Mouse (Mus musculus) intestine, postnatal 0 days (tissue): ENCODE measurements around the gene Tmem200b. TPM values are rescaled to one million over a fixed set of nuclear protein-coding genes. Genes with fewer than 3 reads are reported as not detected.

Experiments used
- ATAC-seq: fragments of 200-750 bp; cut with Nextera tagmentation; 2 replicates; pipeline ENCODE4 v1.8.0; 2017; ENCODE audit warnings: mild to moderate bottlenecking, moderate TSS enrichment, moderate library complexity
- H3K27ac ChIP-seq: fragments of 300-500 bp; sonication (generic); 2 replicates; pipeline ENCODE4 v1.5.1; 2014; ENCODE audit warnings: mild to moderate bottlenecking, low read depth, low read length, moderate library complexity
- H3K27me3 ChIP-seq: fragments of 300-500 bp; sonication (generic); replicated peaks from 2 replicates; pipeline ENCODE4 v1.6.1; 2014; ENCODE audit warnings: low read length, mixed read lengths; ENCODE audit not compliant: control insufficient read depth, insufficient read depth
- H3K36me3 ChIP-seq: fragments of 300-500 bp; sonication (generic); 2 replicates; pipeline ENCODE4 v1.6.1; 2014; ENCODE audit warnings: mild to moderate bottlenecking, moderate library complexity; ENCODE audit not compliant: control insufficient read depth, insufficient read depth
- H3K4me1 ChIP-seq: fragments of 300-500 bp; sonication (generic); replicated peaks from 2 replicates; pipeline ENCODE4 v1.6.1; 2014; ENCODE audit warnings: antibody characterized with exemption, low read length, mixed read lengths; ENCODE audit not compliant: control insufficient read depth, insufficient read depth
- H3K4me2 ChIP-seq: fragments of 300-500 bp; sonication (generic); replicated peaks from 2 replicates; pipeline ENCODE4 v1.6.1; 2014; ENCODE audit warnings: low read depth, mild to moderate bottlenecking, moderate library complexity
- H3K4me3 ChIP-seq: fragments of 300-500 bp; sonication (generic); 2 replicates; pipeline ENCODE4 v1.5.1; 2014; ENCODE audit warnings: low read depth, low read length
- H3K9ac ChIP-seq: fragments of 300-500 bp; sonication (generic); 2 replicates; pipeline ENCODE4 v1.6.1; 2014; ENCODE audit warnings: mild to moderate bottlenecking, low read depth, low read length
- H3K9me3 ChIP-seq: fragments of 300-500 bp; sonication (generic); 2 replicates; pipeline ENCODE4 v1.6.1; 2016; ENCODE audit warnings: mixed run types; ENCODE audit not compliant: control insufficient read depth
- CTCF ChIP-seq: sonication (generic); IDR thresholded peaks from 2 replicates; pipeline ENCODE4 v1.5.1; 2016; ENCODE audit warnings: low read depth, mild to moderate bottlenecking, control low read depth, antibody characterized with exemption, moderate library complexity
- WGBS: fragments of 180-500 bp; shearing (Covaris S2); extraction: QIAGEN DNeasy Blood & Tissue Kit; methylation state at CpG from one replicate; pipeline ENCODE4 v1.1.7; 2014; 5-methylcytosine and 5-hydroxymethylcytosine counted together
- polyA plus RNA-seq: library from polyadenylated mRNA; unstranded; fragments of >200 nt; fragmentation: Nextera tagmentation; extraction: Ambion mirVana; gene quantifications from 2 replicates; pipeline ENCODE4 v1.2.1, GENCODE M21; 2015

Gene Tmem200b
- polyA plus RNA-seq, 1 experiment from 2014 or later = 1.7 TPM

DNA sequence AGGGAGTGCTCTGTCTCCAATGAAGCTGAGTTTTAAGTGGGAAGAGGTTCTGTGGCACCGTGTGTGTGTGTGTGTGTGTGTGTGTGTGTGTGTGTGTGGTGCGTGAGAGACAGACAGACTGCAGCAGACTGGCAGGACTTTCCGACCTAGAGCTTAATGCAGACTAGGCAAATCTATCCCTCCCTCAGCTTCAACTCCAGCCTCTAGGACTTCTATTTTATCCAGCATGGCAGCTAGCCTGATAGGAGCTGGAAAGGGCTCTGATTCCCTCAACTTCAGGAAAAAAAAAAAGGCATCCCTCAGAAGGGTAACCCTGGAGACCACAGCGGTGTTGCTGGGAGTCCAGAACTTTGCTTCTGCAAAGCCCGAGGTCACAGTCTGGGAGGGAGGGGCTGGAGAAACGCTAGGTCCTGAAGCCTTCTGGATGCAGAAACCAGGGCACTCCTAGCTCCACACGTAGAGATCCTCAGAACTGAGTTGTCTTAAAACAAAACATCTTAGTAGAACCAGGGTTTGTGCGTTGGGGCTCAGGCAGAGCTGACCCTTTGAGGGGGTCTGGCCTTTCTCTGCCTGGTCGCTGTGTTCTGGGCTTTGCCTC lies 7.4 kb upstream of the Tmem200b start:
- Histone ChIP-seq H3K36me3 (no peaks in the 10 kb centered on the region), H3K27ac (no peak overlapping the region), H3K4me1 (0 out of 2 replicates have a peak, but pooled peaks cover 5% of the 10 kb centered on the region), H3K4me3 (no peak overlapping the region), H3K9ac (no peak overlapping the region), H3K27me3 (peaks cover 31% of the 10 kb centered on the region), H3K9me3 (no peaks in the 10 kb centered on the region), H3K4me2 (no peak overlapping the region)
- ATAC-seq = no peak
- 43% methylated on average over 9 of the region's 9 CpGs for WGBS
- no peak for TF ChIP-seq CTCF

DNA sequence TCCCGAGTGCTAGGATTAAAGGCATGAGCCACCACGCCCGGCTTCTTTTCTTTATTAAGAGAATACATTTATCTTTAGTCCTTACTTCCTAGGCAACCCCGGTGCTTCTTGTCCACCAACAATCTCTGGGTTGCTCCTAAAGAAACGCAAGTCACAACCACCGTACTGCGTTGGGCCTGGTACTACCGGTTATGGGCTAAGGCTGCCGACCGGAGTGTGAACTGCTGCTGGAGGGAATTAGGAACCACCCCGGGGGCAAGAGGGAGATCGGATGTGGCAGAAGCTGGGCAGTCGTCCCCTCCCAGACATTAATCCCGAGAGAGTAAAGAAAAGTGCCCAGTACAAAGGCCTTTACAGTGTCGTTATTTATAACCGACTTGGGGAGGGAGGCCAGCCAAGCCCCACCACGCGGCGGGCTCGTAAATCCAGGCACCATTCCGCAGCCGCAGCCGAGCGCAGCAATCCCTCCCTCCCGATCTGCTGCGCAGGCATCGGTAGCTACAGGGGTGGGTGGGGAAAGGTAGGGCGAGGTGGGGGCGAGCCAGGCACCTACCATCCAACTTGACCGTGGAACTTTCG lies 6.6 kb upstream of the Tmem200b start:
- WGBS = 7% methylated on average over 31 of the region's 31 CpGs
- H3K36me3 ChIP-seq = no peaks in the 10 kb centered on the region
- 0 out of 2 replicates have a peak, but pooled peaks cover 5% of the 10 kb centered on the region for H3K4me1 ChIP-seq
- H3K27ac ChIP-seq = no peak overlapping the region
- ATAC-seq = no peak
- H3K4me2 ChIP-seq = peak overlapping the region; percentile 61
- no peak overlapping the region for H3K9ac ChIP-seq
- peaks cover 33% of the 10 kb centered on the region for H3K27me3 ChIP-seq
- H3K9me3 ChIP-seq = no peaks in the 10 kb centered on the region
- TF ChIP-seq CTCF = no peak
- peak overlapping the region; percentile 26 for H3K4me3 ChIP-seq

- Histone ChIP-seq H3K4me3 (no peak overlapping the region), H3K27me3 (peaks cover 34% of the 10 kb centered on the region), H3K4me2 (peak overlapping the region; percentile 61), H3K9ac (no peak overlapping the region), H3K9me3 (no peaks in the 10 kb centered on the region), H3K4me1 (0 out of 2 replicates have a peak, but pooled peaks cover 5% of the 10 kb centered on the region), H3K36me3 (no peaks in the 10 kb centered on the region), H3K27ac (no peak overlapping the region)
- no peak for TF ChIP-seq CTCF
- 53% methylated on average over 13 of the region's 13 CpGs for WGBS
- no peak for ATAC-seq
Measured at GRCm38 (mm10) chr4:131915821-131916328, 5.7 kb upstream of the Tmem200b start.

DNA sequence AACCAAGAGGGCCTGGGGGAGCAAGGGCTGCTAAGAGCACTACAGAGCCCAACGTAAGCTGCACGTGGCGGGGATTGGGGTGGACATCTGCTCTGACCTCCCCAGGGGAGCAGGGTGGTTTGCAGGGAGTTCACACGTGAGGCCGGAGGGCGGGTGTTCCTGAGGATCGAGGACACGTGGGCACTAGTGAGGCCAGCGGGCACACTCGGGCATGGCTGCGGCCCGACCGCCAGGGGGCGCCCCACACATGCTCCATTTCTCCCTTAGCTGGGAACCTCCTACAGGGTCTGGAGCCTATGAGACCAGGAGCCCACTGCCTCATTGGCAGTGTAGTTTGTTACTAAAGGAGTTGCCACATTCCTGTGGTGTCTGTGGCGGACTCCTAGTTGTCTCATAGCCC lies 5.1 kb upstream of the Tmem200b start:
- WGBS = 17% methylated on average over 15 of the region's 15 CpGs
- ATAC-seq = peak; percentile 26; the same call in 1 of the 2 replicates
- H3K4me2 ChIP-seq = no peak overlapping the region

DNA sequence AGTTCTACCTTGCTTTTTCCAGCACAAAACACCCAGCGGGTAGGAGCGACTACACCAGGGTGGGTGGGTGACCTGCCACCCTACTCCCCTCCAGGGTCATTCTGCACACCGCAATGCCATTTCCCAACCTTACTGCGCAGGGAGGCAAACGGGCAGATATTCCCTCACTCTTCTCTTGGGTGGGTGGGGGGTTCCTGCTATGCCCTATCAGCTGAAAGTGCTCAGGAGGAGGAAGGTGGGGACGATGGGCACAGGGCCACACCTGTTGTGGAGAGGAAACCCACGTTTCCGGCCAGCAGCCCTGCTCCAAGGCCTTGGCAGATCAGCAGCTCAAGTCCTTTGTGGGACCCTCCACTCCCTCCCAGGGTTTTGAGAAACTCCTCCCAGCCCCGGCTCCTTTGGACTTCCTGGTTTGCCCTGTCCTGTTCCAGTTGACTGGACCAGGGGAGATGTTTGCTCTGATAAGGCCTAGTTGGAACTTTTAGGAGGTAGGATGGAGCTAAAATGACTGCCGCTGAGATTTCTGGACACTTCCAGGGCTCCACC lies 4.5 kb upstream of the Tmem200b start:
- WGBS = 71% methylated on average over 10 of the region's 10 CpGs
- Histone ChIP-seq H3K9me3 (no peaks in the 10 kb centered on the region), H3K27me3 (peaks cover 38% of the 10 kb centered on the region), H3K36me3 (no peaks in the 10 kb centered on the region), H3K27ac (no peak overlapping the region), H3K4me1 (peaks cover 3% of the 10 kb centered on the region; the same call in 1 of the 2 replicates), H3K4me2 (no peak overlapping the region), H3K4me3 (no peak overlapping the region), H3K9ac (no peak overlapping the region)
- no peak for TF ChIP-seq CTCF
- no peak for ATAC-seq

More for the DNA sequence above, 5.1 kb upstream of the Tmem200b start:
- H3K27me3 ChIP-seq = peaks cover 34% of the 10 kb centered on the region
- peak; percentile 94 for TF ChIP-seq CTCF
- H3K4me3 ChIP-seq = no peak overlapping the region
- H3K9ac ChIP-seq = no peak overlapping the region
- H3K9me3 ChIP-seq = no peaks in the 10 kb centered on the region
- H3K27ac ChIP-seq = no peak overlapping the region
- H3K36me3 ChIP-seq = no peaks in the 10 kb centered on the region
- H3K4me1 ChIP-seq = 0 out of 2 replicates have a peak, but pooled peaks cover 3% of the 10 kb centered on the region

- Histone ChIP-seq H3K36me3 (peaks cover 4% of the 10 kb centered on the region; the same call in 1 of the 2 replicates), H3K4me3 (no peak overlapping the region), H3K9me3 (no peaks in the 10 kb centered on the region), H3K27ac (no peak overlapping the region), H3K4me1 (peaks cover 5% of the 10 kb centered on the region), H3K4me2 (no peak overlapping the region), H3K9ac (no peak overlapping the region), H3K27me3 (peaks cover 47% of the 10 kb centered on the region)
- 85% methylated on average over 7 of the region's 7 CpGs for WGBS
- no peak for TF ChIP-seq CTCF
- ATAC-seq = no peak
Measured at GRCm38 (mm10) chr4:131918026-131918533, 3.5 kb upstream of the Tmem200b start.
